Mouse (Mus musculus) spleen, adult 2 months (tissue): ENCODE measurements around the gene Gm17087. TPM values are rescaled to one million over a fixed set of nuclear protein-coding genes. Genes with fewer than 3 reads are reported as not detected.

ENCODE experiments used
- DNase-seq, 2 experiments: peaks; one replicate each; pipeline versions ENCODE4 v3.0.0 to v3.0.0-alpha.2; 2012 to 2021; ENCODE audit warnings: low spot score in 2 of 2, low read depth in 1 of 2
- H3K27ac ChIP-seq: fragments of 200-500 bp; 2 replicates; pipeline ENCODE4 v1.5.1; 2012; ENCODE audit warnings: low read length, inconsistent platforms; ENCODE audit not compliant: insufficient read depth
- H3K27me3 ChIP-seq: fragments of 200-500 bp; 2 replicates; pipeline ENCODE4 v1.6.1; 2012; ENCODE audit warnings: mild to moderate bottlenecking, moderate library complexity, low read length, inconsistent platforms; ENCODE audit not compliant: control insufficient read depth, insufficient read depth
- H3K36me3 ChIP-seq: fragments of 200-500 bp; 2 replicates; pipeline ENCODE4 v1.6.1; 2012; ENCODE audit warnings: mild to moderate bottlenecking, low read length, inconsistent platforms; ENCODE audit not compliant: control insufficient read depth, insufficient read depth
- H3K4me1 ChIP-seq: fragments of 200-500 bp; 2 replicates; pipeline ENCODE4 v1.6.1; 2011; ENCODE audit warnings: inconsistent platforms; ENCODE audit not compliant: control insufficient read depth, insufficient read depth, insufficient read length
- H3K4me3 ChIP-seq: fragments of 200-500 bp; 2 replicates; pipeline ENCODE4 v1.5.1; 2011; ENCODE audit warnings: mild to moderate bottlenecking, inconsistent platforms; ENCODE audit not compliant: insufficient read depth, insufficient read length; ENCODE audit errors: extremely low read depth
- CTCF ChIP-seq: fragments of 200-500 bp; IDR thresholded peaks from 2 replicates; pipeline ENCODE4 v1.5.1; 2011; ENCODE audit warnings: mild to moderate bottlenecking, inconsistent platforms; ENCODE audit not compliant: insufficient read depth, insufficient read length, insufficient replicate concordance; ENCODE audit errors: extremely low read depth
- POLR2A ChIP-seq: fragments of 200-500 bp; IDR thresholded peaks from 2 replicates; pipeline ENCODE4 v1.6.1; 2011; ENCODE audit warnings: low read depth, low read length, inconsistent platforms
- WGBS: fragments of 180-500 bp; shearing (Covaris S2); methylation state at CpG from one replicate; pipeline ENCODE4 v1.1.7; 2018; 5-methylcytosine and 5-hydroxymethylcytosine counted together
- polyA plus RNA-seq: library from polyadenylated mRNA; depleted of rRNA; stranded (reverse); fragments of >200 nt; gene quantifications from 2 replicates; pipeline ENCODE4 v1.2.3, GENCODE M21; 2012

The Gm17087 gene
- polyA plus RNA-seq, 1 experiment: not detected

GRCm38 (mm10) chr17:8548733-8549132 is 18.0 kb downstream of the Gm17087 start:
- Histone ChIP-seq H3K4me1 (no peaks in the 10 kb centered on the region), H3K27me3 (no peaks in the 10 kb centered on the region), H3K27ac (no peak overlapping the region), H3K36me3 (no peaks in the 10 kb centered on the region), H3K4me3 (no peak overlapping the region)
- 79% methylated on average over 4 of the region's 4 CpGs for whole genome bisulfite sequencing
- DNase-seq: no peak
- TF ChIP-seq CTCF (no peak), POLR2A (no peak)

GRCm38 (mm10) chr17:8546366-8546765 is 20.4 kb downstream of the Gm17087 start:
- WGBS: 82% methylated on average over 9 of the region's 9 CpGs
- Histone ChIP-seq H3K27ac (no peak overlapping the region), H3K27me3 (no peaks in the 10 kb centered on the region), H3K36me3 (no peaks in the 10 kb centered on the region), H3K4me1 (no peaks in the 10 kb centered on the region), H3K4me3 (no peak overlapping the region)
- no peak for DNase-seq
- TF ChIP-seq CTCF: no peak
- TF ChIP-seq POLR2A: no peak

- no peaks in the 10 kb centered on the region for H3K4me1 ChIP-seq
- no peak for TF ChIP-seq CTCF
- TF ChIP-seq POLR2A: no peak
- no peak for DNase-seq
- no peak overlapping the region for H3K4me3 ChIP-seq
- no peak overlapping the region for H3K27ac ChIP-seq
- H3K36me3 ChIP-seq: no peaks in the 10 kb centered on the region
- no peaks in the 10 kb centered on the region for H3K27me3 ChIP-seq
- WGBS: 84% methylated on average over 14 of the region's 14 CpGs
These were observed 24.7 kb downstream of the Gm17087 start for GRCm38 (mm10) chr17:8541974-8542538.

GRCm38 (mm10) chr17:8538102-8538501 is 28.6 kb downstream of the Gm17087 start:
- no peak for TF ChIP-seq POLR2A
- TF ChIP-seq CTCF: no peak
- Histone ChIP-seq H3K36me3 (no peaks in the 10 kb centered on the region), H3K4me1 (no peaks in the 10 kb centered on the region), H3K4me3 (no peak overlapping the region), H3K27ac (no peak overlapping the region), H3K27me3 (no peaks in the 10 kb centered on the region)
- no peak for DNase-seq
- 81% methylated on average over 3 of the region's 3 CpGs for WGBS

GRCm38 (mm10) chr17:8536522-8536921 is 30.2 kb downstream of the Gm17087 start:
- Histone ChIP-seq H3K27ac (no peak overlapping the region), H3K36me3 (no peaks in the 10 kb centered on the region), H3K4me3 (no peak overlapping the region), H3K27me3 (no peaks in the 10 kb centered on the region), H3K4me1 (no peaks in the 10 kb centered on the region)
- no peak for DNase-seq
- WGBS: 82% methylated on average over 6 of the region's 6 CpGs
- no peak for TF ChIP-seq CTCF
- no peak for TF ChIP-seq POLR2A

GRCm38 (mm10) chr17:8533828-8534227 is 32.9 kb downstream of the Gm17087 start:
- H3K4me1 ChIP-seq: no peaks in the 10 kb centered on the region
- no peak for TF ChIP-seq CTCF
- no peak for DNase-seq

GRCm38 (mm10) chr17:8532609-8533008 is 34.1 kb downstream of the Gm17087 start:
- no peak for TF ChIP-seq POLR2A
- no peak for TF ChIP-seq CTCF
- 62% methylated on average over 4 of the region's 4 CpGs for WGBS
- Histone ChIP-seq H3K27me3 (no peaks in the 10 kb centered on the region), H3K4me1 (no peaks in the 10 kb centered on the region), H3K27ac (no peak overlapping the region), H3K36me3 (no peaks in the 10 kb centered on the region), H3K4me3 (no peak overlapping the region)
- DNase-seq: no peak

More at GRCm38 (mm10) chr17:8533828-8534227, 32.9 kb downstream of the Gm17087 start:
- H3K27me3 ChIP-seq: no peaks in the 10 kb centered on the region
- H3K4me3 ChIP-seq: no peak overlapping the region
- no peaks in the 10 kb centered on the region for H3K36me3 ChIP-seq
- H3K27ac ChIP-seq: no peak overlapping the region
- WGBS: 52% methylated on average over 3 of the region's 3 CpGs
